Mouse (Mus musculus): ENCODE results near the gene Pitpnm3.

The Pitpnm3 gene

DNA sequence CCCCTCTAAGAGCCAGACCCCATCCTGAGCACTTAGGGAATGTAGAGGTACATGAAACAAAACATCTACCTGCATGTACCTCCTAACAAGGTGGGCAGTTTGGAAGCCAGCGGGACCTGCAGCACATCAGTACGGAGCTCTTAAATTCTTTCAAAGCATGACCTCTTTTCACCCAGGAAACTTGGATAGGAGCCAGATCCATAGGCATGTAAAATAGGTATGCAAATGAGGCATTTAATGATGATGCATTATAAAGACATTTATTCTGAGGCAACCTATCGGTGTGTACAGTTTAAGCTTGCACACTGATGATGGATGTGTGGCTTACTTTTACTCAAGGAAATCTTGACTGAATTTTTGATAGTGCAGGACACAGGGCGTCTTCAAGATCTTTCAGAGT lies 120.9 kb downstream of the Pitpnm3 start:
- DNase-seq: no peak

- no peak for DNase-seq
Measured at GRCm38 (mm10) chr11:72011955-72012354, 123.6 kb downstream of the Pitpnm3 start.

GRCm38 (mm10) chr11:72010940-72011722 lies 124.4 kb downstream of the Pitpnm3 start:
- no peak for DNase-seq

- no peak for DNase-seq
Measured at GRCm38 (mm10) chr11:72010367-72010766, 125.2 kb downstream of the Pitpnm3 start.

- DNase-seq: no peak
Measured at GRCm38 (mm10) chr11:72005547-72005946, 130.0 kb downstream of the Pitpnm3 start.

DNA sequence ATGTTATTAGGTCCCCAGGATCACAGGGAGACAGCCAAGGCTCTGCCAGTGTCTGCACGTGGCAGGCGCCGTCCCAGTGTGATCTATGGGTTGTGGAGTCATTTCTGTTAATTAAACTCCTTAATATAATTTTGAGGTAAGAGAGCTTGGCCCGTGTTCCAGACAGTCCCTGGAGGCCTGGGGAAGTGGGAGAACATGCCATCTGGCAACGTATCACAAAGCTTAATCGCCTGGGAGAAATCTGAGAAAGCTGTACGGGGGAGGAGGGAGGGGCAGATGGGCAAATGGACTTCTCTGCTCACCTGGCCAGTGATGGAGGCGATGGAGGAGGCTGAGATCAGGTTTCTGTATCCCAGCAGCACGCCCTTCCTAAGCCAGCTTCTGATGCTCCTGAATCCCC lies 132.4 kb downstream of the Pitpnm3 start:
- no peak for DNase-seq

DNA sequence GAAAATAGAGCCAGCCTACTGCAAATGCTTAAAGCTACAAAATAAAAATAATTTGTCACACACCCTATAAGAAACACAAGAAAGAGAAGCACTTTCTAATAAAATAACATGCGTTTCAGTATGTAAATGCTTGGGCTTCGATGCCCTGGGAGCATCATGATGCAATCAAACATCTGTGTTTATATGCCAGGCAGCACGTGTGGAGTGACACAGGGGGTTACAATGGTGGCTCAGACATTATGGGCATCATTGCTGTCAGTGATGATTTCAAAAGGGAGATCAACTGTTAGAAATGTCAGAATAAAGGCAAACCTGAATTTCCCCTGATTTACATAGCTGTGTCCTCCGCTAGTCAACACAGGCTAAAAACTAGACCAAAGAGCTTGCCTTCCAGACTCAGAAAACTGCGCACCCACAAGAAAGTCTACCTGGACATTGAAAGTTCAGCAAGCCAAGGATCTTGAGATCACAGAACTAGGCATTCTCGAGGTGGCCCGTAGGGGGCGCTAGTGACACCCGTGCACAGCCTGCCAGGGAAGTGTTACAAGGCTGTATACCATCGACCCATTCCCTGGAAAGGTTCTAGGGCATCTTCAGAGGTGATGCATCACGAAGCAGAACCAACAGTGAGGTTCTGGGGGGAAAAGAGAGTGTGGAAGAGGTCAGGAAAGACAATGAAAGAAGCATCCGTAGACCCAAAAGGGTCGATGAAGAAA lies 133.3 kb downstream of the Pitpnm3 start:
- DNase-seq: peak; percentile 57 to 61

DNA sequence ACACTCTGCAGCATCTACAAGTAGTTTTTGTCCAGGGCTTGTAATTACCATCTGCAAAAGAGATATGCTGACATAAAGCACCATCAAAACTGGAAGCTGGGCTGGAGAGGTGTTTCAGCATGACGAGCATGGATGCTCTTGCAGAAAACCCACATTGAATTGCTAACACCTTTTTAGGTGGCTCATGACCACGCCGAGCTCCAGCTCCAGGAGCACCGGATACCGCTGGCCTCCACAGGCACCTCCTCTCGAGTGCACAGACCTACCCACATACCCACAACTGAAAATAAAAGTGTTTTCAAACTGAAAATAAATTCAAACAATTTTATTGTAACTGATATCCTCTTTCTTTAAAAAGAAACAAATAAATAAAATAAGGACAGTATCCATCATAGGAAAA lies 135.4 kb downstream of the Pitpnm3 start:
- DNase-seq: no peak
